Mouse (Mus musculus) lung, adult 2 months (tissue): ENCODE measurements around the gene Myo1c. TPM values are rescaled to one million over a fixed set of nuclear protein-coding genes. Genes with fewer than 3 reads are reported as not detected.

Experiments used
- DNase-seq: peaks from one replicate; pipeline ENCODE4 v3.0.0; 2022
- H3K4me1 ChIP-seq: fragments of 200-500 bp; 2 replicates; pipeline ENCODE4 v1.6.1; 2011; ENCODE audit warnings: low read length; ENCODE audit not compliant: control insufficient read depth, insufficient read depth
- H3K4me3 ChIP-seq: fragments of 200-500 bp; replicated peaks from 2 replicates; pipeline ENCODE3; 2011; ENCODE audit warnings: low read depth, mild to moderate bottlenecking, control low read depth, low read length; ENCODE audit errors: extremely low read depth
- CTCF ChIP-seq: fragments of 200-500 bp; IDR thresholded peaks from 2 replicates; pipeline ENCODE4 v1.5.1; 2011; ENCODE audit warnings: mild to moderate bottlenecking, low read length, control low read depth; ENCODE audit not compliant: insufficient read depth
- POLR2A ChIP-seq: fragments of 200-500 bp; IDR thresholded peaks from 2 replicates; pipeline ENCODE4 v1.6.1; 2011; ENCODE audit warnings: low read depth, mild to moderate bottlenecking, control low read depth, low read length, borderline replicate concordance; ENCODE audit errors: extremely low read depth
- WGBS: fragments of 180-500 bp; shearing (Covaris S2); methylation state at CpG from one replicate; pipeline ENCODE4 v1.1.7; 2018; 5-methylcytosine and 5-hydroxymethylcytosine counted together
- polyA plus RNA-seq: library from polyadenylated mRNA; depleted of rRNA; stranded (reverse); fragments of >200 nt; gene quantifications from 2 replicates; pipeline ENCODE4 v1.2.3, GENCODE M21; 2012

The Myo1c gene
- polyA plus RNA-seq, 1 experiment, result 256 TPM

- 20% methylated on average over 2 of the region's 2 CpGs for WGBS
- Histone ChIP-seq H3K4me1 (peaks cover 35% of the 10 kb centered on the region), H3K4me3 (no peak overlapping the region)
- TF ChIP-seq CTCF, result no peak
- no peak for TF ChIP-seq POLR2A
- no peak for DNase-seq
Measured at GRCm38 (mm10) chr11:75624102-75624554, 26.2 kb upstream of the Myo1c start.

- WGBS, result 61% methylated on average over 4 of the region's 4 CpGs
- Histone ChIP-seq H3K4me3 (no peak overlapping the region), H3K4me1 (peaks cover 23% of the 10 kb centered on the region)
- DNase-seq, result no peak
- no peak for TF ChIP-seq CTCF
- no peak for TF ChIP-seq POLR2A
Measured at GRCm38 (mm10) chr11:75625820-75626219, 24.5 kb upstream of the Myo1c start.

DNA sequence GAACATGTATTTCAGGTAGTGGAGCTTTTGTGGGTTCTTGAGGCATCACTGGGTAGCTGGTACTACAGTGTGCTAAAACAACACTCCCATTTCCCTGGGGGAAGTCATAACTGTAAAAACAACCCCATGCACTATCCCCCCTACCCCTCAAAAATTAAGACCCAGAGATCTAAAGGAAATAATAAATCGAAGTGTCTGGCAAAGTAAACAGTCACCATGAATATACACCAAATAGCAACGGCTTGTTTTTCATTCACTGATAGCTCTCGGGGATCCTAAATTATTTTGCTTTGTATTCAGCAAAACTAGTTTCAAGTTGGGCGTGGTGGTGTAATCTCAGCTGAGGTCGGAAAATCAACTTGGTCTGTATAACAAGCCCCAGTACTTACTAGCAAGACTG is 20.2 kb upstream of the Myo1c start:
- no peak for TF ChIP-seq POLR2A
- no peak for TF ChIP-seq CTCF
- Histone ChIP-seq H3K4me1 (peaks cover 29% of the 10 kb centered on the region), H3K4me3 (no peak overlapping the region)
- no peak for DNase-seq
- WGBS, result 4% methylated on average over 5 of the region's 5 CpGs

- DNase-seq, result peak; percentile 94
- peaks cover 29% of the 10 kb centered on the region for H3K4me1 ChIP-seq
- H3K4me3 ChIP-seq, result peak within 1 kb of the TSS; percentile 94
- TF ChIP-seq CTCF, result no peak
- peak; percentile 97 for TF ChIP-seq POLR2A
- under 1% methylated on average over 53 of the region's 53 CpGs for WGBS
Measured at GRCm38 (mm10) chr11:75630645-75631229, 19.6 kb upstream of the Myo1c start, which contains the start of gene Inpp5k. TSS of gene Inpp5k (plus strand) at chr11:75630988.

DNA sequence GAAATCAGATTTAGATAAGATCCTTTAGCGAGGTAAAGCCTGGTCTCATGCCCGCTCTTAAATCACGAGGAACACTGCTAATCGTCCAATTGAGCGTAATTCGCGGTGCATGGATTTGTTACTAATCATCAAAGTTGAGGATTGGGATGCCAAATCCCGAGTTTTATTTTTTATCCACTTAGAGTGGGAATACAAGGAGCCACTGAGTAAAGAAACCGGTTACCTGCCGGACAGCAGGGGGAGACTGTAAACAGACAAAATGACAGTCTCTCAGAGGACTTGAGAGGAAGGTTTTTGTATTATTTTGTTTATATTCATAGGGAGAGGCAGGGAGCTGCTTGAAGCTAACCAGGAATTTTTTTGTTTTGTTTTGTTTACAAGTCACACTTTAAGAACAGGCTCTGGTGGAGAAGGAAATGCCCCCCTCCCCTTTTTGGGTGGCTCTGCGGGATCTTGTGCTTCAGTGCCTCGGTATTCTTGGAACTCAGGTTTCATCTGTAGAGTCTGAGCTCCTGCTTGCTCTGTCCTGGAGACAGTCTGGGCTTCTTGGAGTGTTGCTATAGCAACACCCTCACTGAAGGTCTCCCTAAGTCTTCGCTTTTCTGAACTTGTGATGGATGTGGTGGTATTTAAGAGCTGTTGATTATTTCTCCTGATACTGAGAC is 18.6 kb upstream of the Myo1c start:
- Histone ChIP-seq H3K4me3 (peak overlapping the region; percentile 94), H3K4me1 (peaks cover 29% of the 10 kb centered on the region)
- WGBS, result 4% methylated on average over 13 of the region's 13 CpGs
- TF ChIP-seq POLR2A (no peak), CTCF (no peak)
- DNase-seq, result peak; percentile 36

- TF ChIP-seq CTCF, result no peak
- no peak for TF ChIP-seq POLR2A
- no peak for DNase-seq
- WGBS, result 80% methylated on average over 5 of the region's 5 CpGs
- Histone ChIP-seq H3K4me3 (no peak overlapping the region), H3K4me1 (peaks cover 40% of the 10 kb centered on the region)
Measured at GRCm38 (mm10) chr11:75632921-75633320, 17.4 kb upstream of the Myo1c start.

DNA sequence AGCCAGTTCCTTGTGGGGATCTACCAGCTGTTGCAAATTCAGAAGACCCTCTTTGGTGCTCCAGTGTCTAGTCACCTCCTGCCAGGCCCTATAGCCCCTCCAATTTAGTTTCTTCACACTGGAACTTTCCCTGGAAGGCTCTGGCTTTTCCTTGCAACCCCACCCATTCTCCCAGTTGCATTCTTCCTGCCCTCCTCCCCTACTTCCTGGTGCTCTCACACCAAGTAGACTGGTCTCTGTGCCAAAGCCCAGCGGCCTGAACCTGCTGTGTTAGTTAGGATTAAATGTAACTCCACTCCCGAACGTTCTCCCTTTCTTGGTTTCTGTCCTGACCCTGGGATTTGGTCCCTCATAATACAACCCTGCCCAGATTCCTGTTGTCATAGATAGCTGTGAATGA is 15.5 kb upstream of the Myo1c start:
- no peak for DNase-seq
- no peak for TF ChIP-seq POLR2A
- 27% methylated on average over 3 of the region's 3 CpGs for WGBS
- H3K4me1 ChIP-seq, result peaks cover 41% of the 10 kb centered on the region
- no peak overlapping the region for H3K4me3 ChIP-seq

DNA sequence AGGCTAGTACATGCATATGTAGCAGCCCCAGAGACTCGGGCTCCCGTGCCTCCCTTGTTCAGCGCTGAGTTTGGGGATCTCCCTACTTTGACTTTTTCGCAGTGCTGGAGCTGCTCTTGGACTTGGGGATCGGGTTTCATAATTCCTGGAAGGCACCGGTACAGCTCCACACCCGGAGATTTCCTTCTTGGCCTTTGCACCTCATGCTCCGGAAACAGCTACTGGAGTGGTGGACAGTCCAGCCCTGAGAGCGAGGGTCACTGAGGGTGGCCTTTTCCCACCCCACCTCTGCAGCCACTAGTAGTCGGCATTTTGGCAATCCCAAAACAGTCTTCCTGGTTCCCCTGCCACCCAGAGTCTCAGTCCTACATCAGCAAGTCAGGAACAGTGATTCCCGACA is 15.0 kb upstream of the Myo1c start:
- Histone ChIP-seq H3K4me1 (peaks cover 41% of the 10 kb centered on the region), H3K4me3 (no peak overlapping the region)
- no peak for DNase-seq
- 37% methylated on average over 11 of the region's 11 CpGs for WGBS
- TF ChIP-seq POLR2A (no peak), CTCF (no peak)

- 80% methylated on average over 5 of the region's 5 CpGs for WGBS
- DNase-seq, result no peak
- peaks cover 2% of the 10 kb centered on the region; the same call in 1 of the 2 replicates for H3K4me1 ChIP-seq
- no peak overlapping the region for H3K4me3 ChIP-seq
- TF ChIP-seq POLR2A (no peak), CTCF (no peak)
Measured at GRCm38 (mm10) chr11:75643323-75643722, 7.0 kb upstream of the Myo1c start.

DNA sequence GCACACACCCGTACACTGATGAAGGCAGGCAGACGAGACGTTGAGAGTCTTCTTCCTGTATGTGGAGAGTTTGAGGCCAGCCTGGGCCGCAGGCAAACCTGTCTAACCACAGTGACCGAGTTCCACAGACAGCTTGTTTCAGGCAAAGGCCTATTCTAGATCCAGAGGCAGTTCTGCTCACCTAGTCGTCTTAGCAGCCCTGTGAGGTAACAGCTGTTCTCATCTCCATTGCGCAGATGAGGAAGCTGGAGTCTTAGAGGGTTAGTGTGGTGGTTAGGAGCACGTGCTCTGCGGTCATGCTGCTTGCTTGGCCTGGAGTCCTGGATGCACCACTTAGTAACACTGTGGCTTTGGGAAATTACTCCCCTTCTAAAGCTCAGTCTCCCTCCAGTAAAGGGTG is 5.6 kb upstream of the Myo1c start:
- WGBS, result 67% methylated on average over 9 of the region's 9 CpGs
- no peak for DNase-seq
- no peak overlapping the region for H3K4me3 ChIP-seq
- TF ChIP-seq CTCF (no peak), POLR2A (0 out of 2 replicates have a peak, but pooled peaks have one; percentile 12)
- peaks cover 6% of the 10 kb centered on the region for H3K4me1 ChIP-seq
